Mouse (Mus musculus) left cerebral cortex, postnatal 14 days (tissue): ENCODE measurements around the gene Ugt1a5. TPM values are rescaled to one million over a fixed set of nuclear protein-coding genes. Genes with fewer than 3 reads are reported as not detected.
A peak's percentile ranks its signal among the peaks of the same experiment; 100 is the strongest.
"Not testable (repeated sequence)": the region's sequence is repeated elsewhere in the genome, so short reads cannot be mapped to it uniquely, and the experiment has no call there.

Experiments
- DNase-seq, 2 experiments: peaks; one replicate each; pipeline ENCODE4 v3.0.0; 2021 to 2022; ENCODE audit warnings: low spot score in 2 of 2, mixed read lengths in 1 of 2
- intact Hi-C: fragments of 180-260 bp; cut with DNase I; formaldehyde crosslinking; loops from one replicate; pipeline ENCODE4 v1.15.1; 2025
- long read RNA-seq, 2 experiments: library from polyadenylated mRNA; stranded (forward); transcript quantifications; one replicate each; pipeline ENCODE4 v2.0.0; 2021
- total RNA-seq, 2 experiments: library from RNA; stranded (reverse); gene quantifications; 2 replicates each; pipeline ENCODE4 v1.2.3; 2021

Ugt1a5 gene
- under 1 TPM in 1 of 2 experiments, not detected in 1; 0.15 TPM for total RNA-seq
- long read RNA-seq, experiment 1: 0 reads
- long read RNA-seq, experiment 2: 0 reads

DNA sequence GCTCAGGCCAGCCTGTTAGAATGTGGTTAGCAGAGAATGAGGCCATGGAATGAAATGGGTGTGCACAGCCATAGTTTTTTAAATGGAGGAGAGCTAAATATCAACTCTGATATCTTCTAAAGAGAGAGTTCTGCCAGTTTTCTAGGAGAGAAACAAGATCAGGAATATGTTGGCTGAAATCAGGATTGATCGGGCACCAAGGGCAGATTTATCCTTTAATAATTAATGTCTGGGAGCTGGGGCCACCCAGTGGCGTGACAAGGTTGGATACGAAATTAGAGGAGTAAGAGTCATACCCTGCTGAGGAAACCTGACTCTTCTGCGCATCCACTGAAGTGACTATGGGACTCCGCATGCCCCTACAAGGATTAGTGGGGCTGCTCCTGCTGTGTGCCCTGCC, at the start of gene Ugt1a5:
Gene Ugt1a5, plus strand, starts transcription at position 302 of the 400 bp plus-strand sequence.
- intact Hi-C loops: no loop called here
- DNase-seq: no peak

DNA sequence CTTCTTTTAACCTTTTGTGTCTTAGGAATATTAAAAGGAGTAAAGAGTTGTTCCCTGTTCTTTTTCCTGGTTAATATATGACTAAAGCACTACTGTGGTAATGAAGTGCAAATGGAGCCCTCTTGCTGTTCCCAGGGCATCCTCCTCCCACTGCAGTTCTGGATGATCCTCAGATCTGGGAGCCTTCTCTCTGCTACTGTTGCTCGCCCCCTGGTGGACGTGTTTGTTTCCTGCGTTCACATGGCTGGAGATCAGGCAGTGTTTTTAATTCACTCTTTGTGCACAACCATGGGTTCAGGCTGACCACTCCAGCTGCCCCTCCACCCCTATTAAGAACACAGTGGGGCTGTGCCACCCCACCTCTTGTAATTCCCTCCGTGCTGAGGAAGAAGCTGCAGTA, 45.3 kb upstream of the Ugt1a5 start:
- intact Hi-C loops, DNase-seq: not testable (repeated sequence)

DNA sequence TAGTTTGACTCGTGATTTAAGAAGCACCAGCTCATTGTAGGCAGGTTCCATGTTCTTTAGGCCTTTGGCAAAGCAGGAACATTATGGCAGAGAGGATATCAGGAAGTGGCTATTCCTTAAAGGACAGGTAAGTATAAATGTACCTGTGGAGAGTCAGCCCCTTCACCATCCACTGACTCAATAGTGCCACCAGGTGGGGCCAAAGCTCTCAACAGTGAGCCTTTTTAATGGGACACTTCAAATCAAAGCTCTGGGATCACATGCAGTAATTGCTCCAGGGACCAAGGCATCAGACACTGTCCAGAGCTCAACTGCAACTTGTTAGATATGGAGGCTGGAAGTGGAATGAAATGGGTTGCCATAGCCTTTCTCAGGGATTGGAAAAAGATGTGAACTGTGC, 44.3 kb upstream of the Ugt1a5 start:
- DNase-seq, intact Hi-C loops: not testable (repeated sequence)

DNA sequence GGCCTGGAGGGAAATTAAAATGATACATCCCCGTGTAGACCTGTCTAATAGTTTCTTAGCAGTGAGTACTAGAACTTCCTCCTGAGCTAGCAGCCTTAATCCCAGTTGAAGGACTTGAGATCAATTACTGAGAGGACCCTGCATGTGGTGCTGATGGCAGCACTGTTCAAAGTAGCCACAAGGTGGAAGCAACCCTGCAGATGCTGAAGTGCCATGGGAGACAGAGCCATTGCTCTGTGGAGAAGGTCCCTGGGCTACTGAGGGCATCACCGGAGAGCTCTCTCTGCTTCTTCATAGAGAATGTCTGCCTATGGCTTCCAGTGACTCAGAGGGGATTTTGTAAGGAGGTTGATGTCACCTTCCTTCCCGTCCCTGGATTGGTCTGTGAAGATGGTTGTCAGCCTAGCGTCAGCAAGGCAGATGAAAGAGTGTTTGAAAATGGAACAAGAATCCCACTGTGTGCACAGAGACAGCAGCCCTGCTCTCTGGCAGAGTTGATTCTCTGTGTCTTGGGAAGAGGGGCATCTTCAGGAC, 39.9 kb upstream of the Ugt1a5 start:
- intact Hi-C loops, DNase-seq: not testable (repeated sequence)

DNA sequence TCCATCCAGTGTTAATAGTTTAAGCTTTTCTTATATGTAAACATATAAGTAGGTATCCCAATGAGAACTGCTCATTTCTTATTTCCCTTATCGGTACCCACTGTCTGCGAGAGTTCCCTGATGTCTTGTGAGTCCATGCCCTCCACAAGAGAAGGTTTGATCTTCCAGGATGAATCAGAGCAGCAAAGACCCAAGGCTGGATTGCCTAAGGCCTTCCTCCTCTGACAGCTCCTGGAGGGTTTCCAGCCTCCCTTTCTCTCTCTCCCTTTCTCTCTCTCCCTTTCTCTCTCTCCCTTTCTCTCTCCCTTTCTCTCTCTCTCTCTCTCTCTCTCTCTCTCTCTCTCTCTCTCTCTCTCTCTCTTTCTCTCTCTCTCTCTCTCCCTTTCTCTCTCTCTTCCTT, 36.7 kb upstream of the Ugt1a5 start:
- intact Hi-C loops, DNase-seq: not testable (repeated sequence)

DNA sequence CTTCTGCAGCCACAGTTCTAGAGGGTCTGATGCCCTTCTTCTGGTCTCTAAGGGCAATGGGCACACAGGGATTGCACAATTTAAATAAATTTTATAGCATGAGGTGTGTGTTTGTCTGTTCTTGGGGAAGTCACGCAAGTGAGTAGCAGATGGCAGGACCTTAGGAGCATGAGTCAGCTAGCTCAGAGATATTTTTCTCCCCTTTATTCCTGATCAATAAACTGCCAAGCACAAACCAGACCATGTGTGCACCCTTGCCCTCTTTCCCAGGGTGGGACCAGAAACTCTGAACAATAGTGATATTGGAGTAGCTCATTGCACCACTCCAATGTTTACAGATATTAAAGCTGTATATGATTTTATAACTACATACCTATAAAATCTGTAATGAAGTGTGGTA, 35.6 kb upstream of the Ugt1a5 start:
- intact Hi-C loops, DNase-seq: not testable (repeated sequence)

DNA sequence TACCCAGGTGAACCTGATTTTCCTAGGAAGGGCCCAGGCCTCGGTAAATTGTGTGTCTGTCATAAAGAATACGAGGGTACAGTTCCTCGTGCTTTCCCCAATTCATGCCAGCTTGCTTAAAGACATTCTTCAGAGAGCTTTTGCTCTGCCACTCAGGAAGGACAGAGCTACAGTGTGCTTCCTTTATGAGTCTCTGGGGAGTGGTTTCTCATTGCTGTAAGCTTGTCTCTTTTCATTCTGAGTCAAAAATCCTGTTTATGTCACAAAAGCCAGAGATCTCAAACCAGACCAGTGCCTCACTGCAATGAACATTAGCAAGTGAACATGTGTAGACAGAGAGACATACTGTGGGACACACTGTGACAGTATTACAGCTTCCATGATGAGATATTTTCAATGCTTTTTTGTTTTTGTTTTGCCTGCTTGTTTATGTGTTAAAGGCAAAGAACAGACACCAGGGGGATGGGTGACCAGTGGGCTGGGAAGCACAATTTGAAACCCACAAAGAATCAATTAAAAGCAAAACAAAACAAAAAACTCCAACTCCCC, 31.8 kb upstream of the Ugt1a5 start:
- intact Hi-C loops: no loop called here
- no peak for DNase-seq

DNA sequence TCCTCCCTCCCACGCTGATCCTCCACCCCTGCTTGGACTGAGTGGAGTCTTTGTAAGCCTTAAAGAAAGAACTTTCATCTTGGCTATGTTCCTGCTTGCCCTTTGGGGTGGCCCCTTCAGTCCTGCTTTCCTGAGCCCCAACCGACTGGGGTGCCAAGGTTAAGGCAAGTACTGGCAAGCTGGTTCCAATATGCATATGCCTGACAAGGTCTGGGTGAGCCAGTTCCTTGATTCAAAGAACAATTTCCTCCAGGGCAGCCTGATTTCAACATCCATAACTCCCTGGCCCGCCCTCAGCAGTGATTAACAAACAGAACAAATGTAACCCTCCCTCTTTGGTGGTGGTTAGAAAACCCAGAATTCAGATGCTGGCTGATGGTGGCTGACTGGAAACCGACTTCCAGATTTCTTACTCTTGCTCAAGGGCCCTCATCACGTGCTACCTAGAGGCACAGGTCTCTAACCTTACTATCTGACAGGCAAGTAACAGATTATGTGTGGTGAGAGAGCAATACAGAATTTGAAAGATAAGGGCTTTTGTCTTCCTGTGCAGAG, 31.3 kb upstream of the Ugt1a5 start, which contains the start of gene Ugt1a6a:
Gene Ugt1a6a, plus strand, starts transcription at position 353 of the 555 bp plus-strand sequence.
- DNase-seq, intact Hi-C loops: not testable (repeated sequence)

DNA sequence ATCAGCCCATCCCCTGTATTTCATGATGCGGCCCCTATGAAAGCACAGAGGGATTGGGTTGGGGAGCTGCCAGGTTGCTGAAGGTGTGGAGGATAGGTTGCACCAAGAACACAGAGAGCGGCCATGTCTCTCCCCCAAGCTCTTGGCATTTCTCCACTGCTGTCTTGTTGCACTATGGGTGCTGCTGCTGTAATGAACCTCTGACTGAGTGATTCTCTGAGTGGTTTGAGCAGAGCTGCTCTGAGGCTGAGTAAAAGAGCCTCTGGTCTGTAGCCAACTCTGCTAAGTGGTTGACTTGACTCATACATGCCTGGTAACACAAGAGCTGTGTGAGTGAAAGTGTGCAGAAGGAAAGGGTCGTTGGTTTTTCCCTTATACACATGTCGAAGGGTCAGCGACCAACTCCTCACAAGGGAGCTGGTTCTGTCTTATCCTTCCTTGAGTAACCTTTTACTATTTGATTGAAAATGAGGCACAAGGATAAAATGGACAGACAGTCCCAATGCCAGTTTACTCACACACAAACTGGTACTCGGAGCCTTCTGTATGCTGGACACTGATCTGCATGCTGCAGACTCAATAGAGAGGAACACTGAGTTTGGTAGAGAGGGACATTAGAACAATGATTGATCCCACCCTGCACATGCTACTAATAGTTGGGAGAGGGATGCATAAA, 30.4 kb upstream of the Ugt1a5 start:
- DNase-seq, intact Hi-C loops: not testable (repeated sequence)

DNA sequence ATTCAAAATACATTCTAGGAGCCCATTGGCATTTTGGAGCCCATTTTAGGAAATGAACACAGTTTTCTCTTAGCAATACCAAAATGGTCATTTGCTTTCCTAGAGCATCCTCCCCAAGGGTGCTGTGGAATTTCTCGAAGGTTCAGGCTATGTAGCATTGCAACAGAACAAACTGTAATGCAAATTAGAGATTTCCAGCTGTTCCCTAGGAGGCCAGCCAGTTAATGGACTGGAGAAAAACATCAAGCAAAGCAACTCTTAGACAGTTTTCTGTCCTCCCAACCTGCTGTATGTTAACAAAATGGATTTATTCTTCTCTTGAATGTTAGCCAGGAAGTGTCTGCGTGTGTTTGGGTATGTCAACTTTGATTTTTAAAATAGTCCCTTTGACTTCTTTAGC, 29.2 kb upstream of the Ugt1a5 start:
- DNase-seq: no peak
- intact Hi-C loops: no loop called here

DNA sequence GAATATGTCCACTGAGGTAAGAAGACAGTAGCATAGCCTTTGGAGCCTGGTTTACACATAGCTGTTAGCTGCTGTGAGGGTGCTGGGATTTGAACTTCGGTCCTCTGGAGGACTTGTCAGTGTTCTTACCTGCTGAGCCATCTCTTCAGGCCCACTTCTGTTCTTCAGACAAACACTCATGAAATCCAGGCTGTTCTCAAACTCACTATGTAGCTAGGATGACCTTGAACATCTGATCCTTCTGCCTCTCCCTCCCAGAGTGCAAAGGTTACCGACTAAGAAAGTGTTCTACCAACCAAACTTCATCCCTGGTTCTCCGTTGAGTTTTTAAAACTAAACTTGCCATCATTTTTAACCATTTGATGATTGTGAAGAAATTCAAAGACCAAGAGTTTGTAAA, 28.5 kb upstream of the Ugt1a5 start:
- DNase-seq: no peak
- intact Hi-C loops: no loop called here

DNA sequence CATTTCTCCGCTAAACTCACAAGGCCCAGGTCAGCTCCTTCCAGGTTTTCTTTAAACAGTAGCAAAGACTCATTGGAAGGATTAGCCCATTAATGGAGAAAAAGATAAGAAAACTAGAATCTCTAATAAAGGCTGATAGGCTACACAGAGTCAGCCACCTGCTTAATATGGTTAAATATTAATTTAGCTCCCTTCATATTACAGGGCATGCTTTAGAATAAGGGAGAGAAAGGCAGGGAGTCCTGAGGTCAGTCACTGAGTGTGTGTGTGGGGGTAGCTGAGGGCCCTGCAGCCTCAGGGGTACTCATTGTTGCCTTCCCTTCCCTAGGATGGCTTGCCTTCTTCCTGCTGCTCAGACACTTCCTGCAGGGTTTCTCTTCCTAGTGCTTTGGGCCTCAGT, 27.7 kb upstream of the Ugt1a5 start:
- DNase-seq: no peak
- intact Hi-C loops: no loop called here

DNA sequence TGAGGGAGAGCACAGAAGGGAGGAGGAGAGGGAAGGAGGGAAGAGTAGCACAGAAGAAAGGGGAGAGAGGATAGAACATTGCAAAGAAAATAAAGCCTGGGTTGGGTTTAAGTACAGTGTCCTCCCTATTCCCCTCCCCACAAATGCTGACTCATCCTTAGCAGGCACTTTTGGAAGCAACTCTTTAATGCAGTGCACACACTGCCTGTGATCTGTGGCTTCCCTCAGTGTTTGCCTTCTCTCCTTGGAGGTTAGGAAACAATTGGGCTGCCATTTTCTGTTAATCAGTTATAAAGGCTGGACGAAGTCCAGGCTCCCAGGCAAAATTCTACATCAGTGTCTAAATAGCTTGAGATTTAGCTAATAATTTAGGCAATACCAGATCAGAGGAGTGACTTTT, 25.3 kb upstream of the Ugt1a5 start:
- intact Hi-C loops: loop anchor here (10.0 kb wide), 1 partner anchor 136 kb away; the partner anchor contains the start of gene Usp40

DNA sequence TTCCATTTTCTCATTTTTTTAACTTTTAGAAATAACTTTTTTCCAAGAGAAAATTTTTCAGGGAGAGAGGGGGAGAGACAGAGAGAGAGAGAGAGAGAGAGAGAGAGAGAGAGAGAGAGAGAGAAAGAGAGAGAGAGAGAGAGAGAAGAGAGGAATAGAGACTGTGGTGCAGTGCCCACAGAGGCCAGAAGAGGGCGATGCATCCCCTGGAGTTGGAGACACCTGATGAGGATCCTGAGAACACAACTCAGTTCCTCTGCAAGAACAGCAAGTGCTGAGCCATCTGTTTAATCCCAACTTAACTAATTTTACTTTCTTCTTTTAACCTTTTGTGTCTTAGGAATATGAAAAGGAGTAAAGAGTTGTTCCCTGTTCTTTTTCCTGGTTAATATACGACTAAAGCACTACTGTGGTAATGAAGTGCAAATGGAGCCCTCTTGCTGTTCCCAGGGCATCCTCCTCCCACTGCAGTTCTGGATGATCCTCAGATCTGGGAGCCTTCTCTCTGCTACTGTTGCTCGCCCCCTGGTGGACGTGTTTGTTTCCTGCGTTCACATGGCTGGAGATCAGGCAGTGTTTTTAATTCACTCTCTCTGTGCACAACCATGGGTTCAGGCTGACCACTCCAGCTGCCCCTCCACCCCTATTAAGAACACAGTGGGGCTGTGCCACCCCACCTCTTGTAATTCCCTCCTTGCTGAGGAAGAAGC, 21.7 kb upstream of the Ugt1a5 start:
- intact Hi-C loops: loop anchor here (10.0 kb wide), 1 partner anchor 139 kb away; the partner anchor contains the start of gene Usp40
- peak; percentile 43 to 45 for DNase-seq

More for the DNA sequence above, 25.3 kb upstream of the Ugt1a5 start:
- DNase-seq: not testable (repeated sequence)

DNA sequence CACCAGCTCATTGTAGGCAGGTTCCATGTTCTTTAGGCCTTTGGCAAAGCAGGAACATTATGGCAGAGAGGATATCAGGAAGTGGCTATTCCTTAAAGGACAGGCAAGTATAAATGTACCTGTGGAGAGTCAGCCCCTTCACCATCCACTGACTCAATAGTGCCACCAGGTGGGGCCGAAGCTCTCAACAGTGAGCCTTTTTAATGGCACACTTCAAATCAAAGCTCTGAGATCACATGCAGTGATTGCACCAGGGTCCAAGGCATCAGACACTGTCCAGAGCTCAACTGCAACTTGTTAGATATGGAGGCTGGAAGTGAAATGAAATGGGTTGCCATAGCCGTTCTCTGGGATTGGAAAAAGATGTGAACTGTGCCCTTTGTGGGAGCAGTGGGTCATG, 20.5 kb upstream of the Ugt1a5 start:
- not testable (repeated sequence) for DNase-seq
- intact Hi-C loops: loop anchor here (10.0 kb wide), 1 partner anchor 140 kb away; the partner anchor contains the start of gene Usp40

DNA sequence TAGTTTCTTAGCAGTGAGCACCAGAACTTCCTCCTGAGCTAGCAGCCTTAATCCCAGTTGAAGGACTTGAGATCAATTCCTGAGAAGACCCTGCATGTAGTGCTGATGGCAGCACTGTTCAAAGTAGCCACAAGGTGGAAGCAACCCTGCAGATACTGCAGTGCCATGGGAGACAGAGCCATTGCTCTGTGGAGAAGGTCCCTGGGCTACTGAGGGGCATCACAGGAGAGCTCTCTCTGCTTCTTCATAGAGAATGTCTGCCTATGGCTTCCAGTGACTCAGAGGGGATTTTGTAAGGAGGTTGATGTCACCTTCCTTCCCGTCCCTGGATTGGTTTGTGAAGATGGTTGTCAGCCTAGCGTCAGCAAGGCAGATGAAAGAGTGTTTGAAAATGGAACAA, 15.7 kb upstream of the Ugt1a5 start:
- intact Hi-C loops: loop anchor here (5.0 kb wide), 1 partner anchor 137 kb away; no protein-coding TSS in a partner anchor
- DNase-seq: not testable (repeated sequence)

DNA sequence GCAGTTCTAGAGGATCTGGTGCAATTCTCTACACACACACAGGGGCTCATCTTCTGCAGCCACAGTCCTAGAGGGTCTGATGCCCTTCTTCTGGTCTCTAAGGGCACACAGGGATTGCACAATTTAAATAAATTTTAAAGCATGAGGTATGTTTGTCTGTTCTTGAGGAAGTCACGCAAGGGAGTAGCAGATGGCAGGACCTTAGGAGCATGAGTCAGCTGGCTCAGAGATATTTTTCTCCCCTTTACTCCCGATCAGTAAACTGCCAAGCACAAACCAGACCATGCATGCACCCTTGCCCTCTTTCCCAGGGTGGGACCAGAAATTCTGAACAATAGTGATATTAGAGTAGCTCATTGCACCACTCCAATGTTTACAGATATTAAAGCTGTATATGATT, 7.4 kb upstream of the Ugt1a5 start:
- intact Hi-C loops: no loop called here
- no peak for DNase-seq

DNA sequence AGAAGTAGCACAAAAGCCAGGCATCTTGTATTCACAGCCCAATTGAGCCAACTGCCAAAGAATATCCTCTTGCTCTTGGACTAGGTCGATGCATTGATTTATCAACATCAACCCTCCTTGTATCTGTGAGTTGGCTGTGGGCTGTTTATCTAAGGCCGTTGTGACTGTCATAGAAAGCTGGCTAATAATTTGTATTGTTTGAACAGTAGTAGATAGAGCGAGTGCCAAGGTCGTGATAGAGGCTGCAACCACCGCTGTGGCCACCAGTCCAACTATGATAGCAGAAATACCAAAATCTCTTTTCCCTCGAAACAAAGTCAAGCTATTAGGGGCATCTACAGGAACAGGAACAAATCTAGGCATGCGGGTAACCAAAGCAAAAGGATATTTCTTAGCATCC, 6.4 kb downstream of the Ugt1a5 start:
- DNase-seq, intact Hi-C loops: not testable (repeated sequence)

DNA sequence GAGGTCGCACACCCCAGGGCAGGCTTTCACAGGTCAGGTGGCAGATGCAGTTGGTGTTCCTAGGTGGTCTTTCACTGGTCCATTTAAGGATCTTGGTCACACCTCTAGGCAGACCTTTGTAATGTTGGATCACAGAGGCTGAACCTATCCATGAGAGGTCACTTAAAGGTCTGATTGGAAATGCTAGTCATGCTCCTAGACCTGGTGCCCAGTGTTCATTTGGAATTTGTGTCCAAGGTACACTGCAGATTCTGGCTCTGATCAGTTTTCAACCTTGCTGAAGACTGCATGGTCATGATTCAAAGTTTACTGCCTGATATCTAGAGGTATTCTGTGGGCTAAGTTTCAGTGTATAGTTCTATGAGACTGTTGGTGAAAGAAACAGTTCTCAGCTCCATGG, 13.8 kb downstream of the Ugt1a5 start:
- intact Hi-C loops: no loop called here
- DNase-seq: no peak
